Mouse (Mus musculus) large intestine, adult 2 months (tissue): Measurements from ENCODE around the gene Cox14. TPM values are rescaled to one million over a fixed set of nuclear protein-coding genes. Genes with fewer than 3 reads are reported as not detected.
A peak's percentile ranks its signal among the peaks of the same experiment; 100 is the strongest.
"Not testable (repeated sequence)": the region's sequence is repeated elsewhere in the genome, so short reads cannot be mapped to it uniquely, and the experiment has no call there.

Source experiments
- DNase-seq: peaks from one replicate; pipeline ENCODE4 v3.0.0-alpha.2; 2012; ENCODE audit warnings: low read depth, low spot score
- WGBS: fragments of 180-500 bp; shearing (Covaris S2); methylation state at CpG from one replicate; pipeline ENCODE4 v1.1.7; 2018; 5-methylcytosine and 5-hydroxymethylcytosine counted together
- polyA plus RNA-seq: library from polyadenylated mRNA; depleted of rRNA; stranded (reverse); fragments of >200 nt; gene quantifications from 2 replicates; pipeline ENCODE4 v1.2.3, GENCODE M21; 2012; rRNA removed

Gene Cox14
- 246 and 278 TPM in 2 replicates for polyA plus RNA-seq

DNA sequence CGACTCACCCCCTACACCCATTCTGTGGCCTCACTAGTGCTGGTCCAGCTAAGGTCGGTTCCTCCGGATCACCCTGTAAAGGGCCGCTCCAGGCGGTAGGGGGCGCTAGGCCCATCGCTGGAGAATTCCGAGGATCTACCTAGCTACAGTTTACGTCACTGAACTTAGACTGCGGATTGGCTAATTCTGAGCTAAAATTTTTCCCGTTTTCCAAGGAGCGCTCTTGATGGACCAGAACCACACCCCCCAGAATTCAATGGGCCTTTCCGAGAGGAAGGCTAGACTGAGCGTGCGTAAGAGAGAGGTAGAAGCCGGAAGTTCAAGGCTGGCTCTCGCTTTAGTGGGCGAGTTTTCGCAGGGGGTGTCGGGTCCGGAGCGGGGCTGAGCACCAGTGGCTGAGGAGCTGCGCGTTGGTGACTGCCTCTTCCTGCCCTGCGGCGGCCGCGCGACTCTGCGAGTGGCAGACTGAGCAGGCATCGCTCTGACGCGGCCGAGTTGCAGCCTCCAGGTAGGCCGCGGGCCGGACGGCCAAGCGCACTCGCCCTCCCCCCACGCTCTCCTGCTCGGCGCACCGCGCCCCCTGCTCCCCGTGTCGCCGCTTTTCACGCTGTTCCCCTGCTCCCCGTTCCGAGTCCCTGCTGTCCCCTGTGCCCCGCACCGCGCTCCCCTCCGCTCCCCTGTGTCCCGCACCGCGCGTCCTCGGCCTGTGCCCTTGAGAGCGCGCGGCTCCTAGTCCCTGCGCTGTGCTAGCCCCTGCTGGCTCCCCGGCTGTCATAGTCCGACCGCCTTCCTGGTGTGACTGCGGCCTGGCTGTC lies at the start of gene Cox14:
Gene Cox14, plus strand, starts transcription at position 278 of the 815 bp plus-strand sequence.
- under 1% methylated on average over 68 of the region's 68 CpGs for WGBS
- peak; percentile 99 for DNase-seq

DNA sequence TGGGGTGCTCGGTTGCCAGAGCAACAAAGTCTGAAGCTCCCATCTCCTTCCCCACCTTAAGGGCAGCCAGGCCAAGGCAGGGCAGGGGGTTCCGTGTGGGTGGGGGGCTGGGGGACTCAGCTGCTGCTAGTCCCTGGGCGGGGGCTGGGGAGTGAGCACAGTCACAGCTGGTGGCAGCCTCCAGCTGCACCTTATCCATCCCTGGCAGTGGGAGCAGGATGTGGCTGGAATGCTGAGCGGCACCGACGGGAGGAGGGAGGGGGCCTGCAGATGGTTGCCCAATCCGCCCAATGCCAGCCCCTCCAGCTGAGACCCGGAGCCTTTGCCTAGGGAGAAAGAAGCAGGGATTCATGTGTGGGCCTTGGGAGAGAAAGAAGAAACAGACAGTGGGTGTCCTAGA lies 48.3 kb upstream of the Cox14 start:
- 70% methylated on average over 8 of the region's 8 CpGs for WGBS
- no peak for DNase-seq

DNA sequence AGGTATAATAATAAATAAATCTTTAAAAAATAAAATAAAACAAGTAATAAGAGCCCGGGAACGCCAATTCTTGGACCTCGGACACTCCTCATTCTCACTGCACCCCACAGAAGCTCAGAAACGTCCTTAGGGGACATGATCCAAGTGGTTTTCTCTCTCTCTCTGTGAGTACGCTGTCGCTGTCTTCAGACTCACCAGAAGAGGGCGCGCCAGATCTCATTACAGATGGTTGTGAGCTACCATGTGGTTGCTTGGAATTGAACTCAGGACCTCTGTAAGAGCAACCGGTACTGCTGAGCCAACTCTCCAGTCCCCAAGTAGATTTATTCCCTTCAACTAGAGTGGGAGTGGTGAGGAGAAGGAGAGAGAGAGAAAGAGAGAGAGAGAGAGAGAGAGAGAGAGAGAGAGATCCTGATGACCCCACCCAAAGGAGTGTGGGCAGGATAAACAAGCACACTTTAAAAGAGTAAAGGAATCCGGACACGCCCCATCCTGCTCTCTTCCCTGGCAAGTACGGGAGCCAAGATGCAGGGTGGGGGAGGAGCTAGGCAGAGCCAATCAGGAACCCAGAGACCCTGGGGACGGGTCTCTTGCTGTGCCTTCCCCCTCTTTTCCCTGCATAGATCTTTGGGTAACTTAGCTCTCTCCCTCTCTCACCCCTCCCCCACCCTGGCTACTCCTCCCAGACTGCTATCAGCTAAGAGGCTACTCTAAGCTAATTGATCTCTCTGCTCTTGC lies 47.2 kb upstream of the Cox14 start:
- WGBS = 14% methylated on average over 13 of the region's 13 CpGs
- DNase-seq = no peak

DNA sequence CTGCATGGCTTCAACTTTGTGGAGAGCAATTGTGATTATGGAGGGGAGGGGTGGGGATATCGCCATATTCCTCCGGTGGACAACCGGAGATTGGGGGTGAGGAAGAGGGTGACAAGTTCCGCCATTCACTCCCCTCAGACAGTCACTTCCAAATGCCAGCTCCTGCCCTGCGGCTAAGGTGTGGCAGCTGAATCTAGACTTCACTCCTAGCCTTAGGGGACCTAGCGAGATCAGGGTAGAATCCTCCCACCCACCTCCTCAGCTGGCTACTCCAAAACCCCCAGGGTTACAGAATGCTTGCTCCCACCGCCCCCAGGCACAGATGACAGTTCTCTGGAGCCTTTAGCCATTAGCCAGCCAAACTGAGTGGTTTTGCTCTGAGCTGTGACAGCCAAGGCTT lies 46.4 kb upstream of the Cox14 start:
- 61% methylated on average over 7 of the region's 7 CpGs for WGBS
- DNase-seq = no peak

DNA sequence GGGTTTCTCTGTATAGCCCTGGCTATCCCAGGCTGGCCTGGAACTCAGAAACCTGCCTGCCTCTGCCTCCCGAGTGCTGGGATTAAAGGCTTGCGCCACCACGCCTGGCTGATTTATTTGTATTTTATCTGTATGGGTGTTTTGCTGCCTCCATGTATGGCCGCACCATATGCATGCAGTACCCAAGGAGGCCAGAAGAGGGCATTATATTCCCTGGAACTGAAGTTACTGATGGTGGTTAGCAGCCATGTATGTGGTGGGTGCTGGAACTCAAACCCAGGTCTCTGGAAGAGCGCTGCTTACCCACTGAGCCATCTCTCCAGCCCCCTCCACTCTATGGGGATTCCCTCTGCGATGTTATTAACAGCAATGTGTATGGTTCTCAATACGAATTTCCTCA lies 42.5 kb upstream of the Cox14 start:
- 87% methylated on average over 7 of the region's 7 CpGs for whole genome bisulfite sequencing
- DNase-seq = no peak

DNA sequence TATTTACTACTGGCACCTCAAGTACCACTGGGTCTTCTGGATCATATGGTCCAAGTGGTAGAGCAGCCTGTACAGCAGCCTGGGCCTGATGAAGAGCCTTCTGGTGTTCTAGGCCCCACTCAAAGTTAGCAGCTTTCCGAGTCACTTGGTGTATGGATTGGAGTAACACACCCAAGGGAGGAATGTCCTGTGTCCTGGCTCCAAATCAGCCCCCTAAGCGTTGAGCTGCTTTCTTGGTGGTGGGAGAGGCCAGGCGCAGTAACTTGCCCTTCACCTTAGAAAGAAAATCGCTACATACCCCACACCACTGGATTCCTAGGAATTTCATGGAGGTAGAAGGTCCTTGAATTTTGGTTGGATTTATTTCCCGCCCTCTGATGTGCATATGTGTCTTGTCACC lies 41.3 kb upstream of the Cox14 start:
- DNase-seq = no peak
- 90% methylated on average over 5 of the region's 5 CpGs for WGBS

DNA sequence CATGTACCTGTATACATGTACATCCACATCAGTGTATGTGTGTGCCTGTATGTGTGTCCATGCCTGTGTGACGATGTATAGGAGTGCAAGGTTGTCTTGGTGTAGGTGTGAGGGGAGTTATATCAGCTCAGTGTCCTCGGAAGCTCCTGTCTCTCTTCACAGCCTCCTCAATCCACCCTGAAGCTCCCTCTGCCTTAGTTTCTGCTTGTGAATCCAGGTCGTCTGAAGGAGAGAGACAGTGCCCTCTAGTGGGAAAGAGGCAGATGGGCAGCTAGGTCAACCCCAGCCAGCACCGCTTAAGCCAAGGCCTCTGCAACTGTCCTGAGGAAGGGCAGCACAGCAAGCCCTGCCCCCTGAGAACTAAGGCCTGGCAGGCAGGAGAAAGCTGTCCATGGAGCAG lies 36.7 kb upstream of the Cox14 start:
- DNase-seq = no peak
- 7% methylated on average over 4 of the region's 4 CpGs for WGBS

DNA sequence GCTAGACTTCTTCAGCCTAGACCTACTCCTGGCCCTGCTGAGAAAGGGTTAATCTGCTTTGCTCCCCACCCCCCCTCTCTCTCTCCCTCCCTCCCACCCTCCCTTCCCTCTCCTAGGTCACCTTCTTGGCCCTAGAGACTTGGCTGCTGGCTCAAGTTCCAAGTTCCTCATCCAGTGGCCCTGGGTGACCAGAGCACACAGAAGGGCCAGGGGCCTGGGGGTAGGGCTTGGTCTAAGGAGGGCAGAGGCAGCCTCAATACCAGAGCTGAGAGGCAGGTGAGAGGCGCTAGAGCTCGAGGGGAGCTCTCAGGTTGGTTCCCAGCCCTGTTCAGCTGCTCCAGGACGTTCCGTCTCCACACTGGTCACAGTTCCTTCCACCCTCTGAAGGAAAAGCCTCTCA lies 34.5 kb upstream of the Cox14 start:
- 35% methylated on average over 4 of the region's 4 CpGs for WGBS
- no peak for DNase-seq

DNA sequence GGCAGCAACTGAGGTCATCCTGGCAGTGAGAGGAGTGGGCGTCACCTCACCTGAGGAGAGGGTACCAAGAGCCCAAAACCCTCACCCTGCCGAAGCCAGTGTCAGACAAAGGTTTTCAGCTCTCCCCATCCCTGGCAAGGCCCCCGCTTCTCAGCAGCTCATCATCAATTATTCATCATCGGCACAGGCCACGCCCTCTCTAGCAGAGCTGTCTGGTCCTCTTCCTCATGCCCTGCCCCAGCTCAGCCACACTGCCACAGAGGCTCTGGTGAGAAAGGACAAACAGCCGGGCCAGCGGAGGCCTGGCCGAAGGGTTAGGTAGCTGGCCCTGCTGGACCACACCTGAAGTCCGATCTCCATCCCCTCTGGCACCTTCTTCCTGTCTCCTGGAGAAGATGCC lies 33.4 kb upstream of the Cox14 start:
- 48% methylated on average over 9 of the region's 9 CpGs for WGBS
- no peak for DNase-seq

DNA sequence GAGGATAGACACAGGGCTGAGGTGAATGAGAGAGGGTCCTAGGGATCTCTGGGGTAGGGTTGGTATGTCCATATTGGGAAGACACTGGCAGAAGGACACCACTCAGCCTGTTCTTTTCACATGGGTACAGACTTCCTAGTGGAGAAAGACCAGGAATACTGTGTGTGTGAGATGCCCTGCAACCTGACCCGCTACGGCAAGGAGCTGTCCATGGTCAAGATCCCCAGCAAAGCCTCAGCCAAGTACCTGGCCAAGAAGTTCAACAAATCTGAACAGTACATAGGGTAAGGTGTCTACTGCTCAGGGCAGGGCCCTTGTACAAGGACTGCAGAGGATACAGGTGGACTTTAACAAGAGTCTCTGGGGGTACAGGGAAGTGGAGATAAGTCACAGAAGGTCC lies 28.1 kb upstream of the Cox14 start:
- 27% methylated on average over 2 of the region's 2 CpGs for WGBS
- no peak for DNase-seq

DNA sequence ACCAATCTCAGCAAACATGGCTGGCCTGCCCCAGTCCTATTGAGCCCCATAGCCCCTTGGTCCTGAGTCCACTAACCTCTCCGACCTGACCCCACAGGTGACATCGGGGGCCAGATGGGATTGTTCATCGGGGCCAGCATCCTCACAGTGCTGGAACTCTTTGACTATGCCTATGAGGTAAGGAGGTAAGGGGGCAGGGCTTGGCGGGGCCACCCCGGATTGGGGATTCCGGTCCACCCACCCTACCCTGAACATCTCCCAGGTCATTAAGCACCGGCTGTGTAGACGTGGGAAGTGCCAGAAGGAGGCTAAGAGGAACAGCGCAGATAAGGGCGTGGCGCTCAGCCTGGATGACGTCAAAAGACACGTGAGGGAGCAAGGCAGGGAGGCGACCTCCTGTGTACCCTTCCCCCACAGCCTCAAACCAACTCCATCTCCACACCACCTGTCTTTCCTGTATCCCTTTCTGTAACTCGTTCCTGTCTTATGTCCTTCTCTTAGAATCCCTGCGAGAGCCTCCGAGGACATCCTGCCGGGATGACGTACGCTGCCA lies 26.8 kb upstream of the Cox14 start:
- 39% methylated on average over 20 of the region's 20 CpGs for WGBS
- DNase-seq = no peak

DNA sequence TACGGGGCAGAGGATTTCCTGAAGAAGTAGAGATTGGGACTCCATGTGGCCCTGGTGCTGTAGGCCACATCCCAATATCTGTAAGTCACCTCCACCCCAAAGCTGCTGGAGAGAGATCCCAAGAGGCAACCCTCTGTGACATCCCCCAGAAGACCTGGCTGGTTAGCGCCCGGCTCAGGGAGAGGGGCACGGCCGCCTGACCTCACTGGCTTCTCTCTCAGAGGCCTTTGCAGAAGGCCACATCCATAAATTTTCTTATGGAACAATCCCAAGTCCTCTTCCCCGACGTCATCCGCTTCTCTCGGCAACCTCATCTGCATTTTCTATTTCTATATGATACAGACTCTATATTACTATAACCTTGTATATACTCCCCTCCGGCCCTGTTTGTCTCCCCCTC lies 25.7 kb upstream of the Cox14 start:
- no peak for DNase-seq
- WGBS = 69% methylated on average over 10 of the region's 10 CpGs

DNA sequence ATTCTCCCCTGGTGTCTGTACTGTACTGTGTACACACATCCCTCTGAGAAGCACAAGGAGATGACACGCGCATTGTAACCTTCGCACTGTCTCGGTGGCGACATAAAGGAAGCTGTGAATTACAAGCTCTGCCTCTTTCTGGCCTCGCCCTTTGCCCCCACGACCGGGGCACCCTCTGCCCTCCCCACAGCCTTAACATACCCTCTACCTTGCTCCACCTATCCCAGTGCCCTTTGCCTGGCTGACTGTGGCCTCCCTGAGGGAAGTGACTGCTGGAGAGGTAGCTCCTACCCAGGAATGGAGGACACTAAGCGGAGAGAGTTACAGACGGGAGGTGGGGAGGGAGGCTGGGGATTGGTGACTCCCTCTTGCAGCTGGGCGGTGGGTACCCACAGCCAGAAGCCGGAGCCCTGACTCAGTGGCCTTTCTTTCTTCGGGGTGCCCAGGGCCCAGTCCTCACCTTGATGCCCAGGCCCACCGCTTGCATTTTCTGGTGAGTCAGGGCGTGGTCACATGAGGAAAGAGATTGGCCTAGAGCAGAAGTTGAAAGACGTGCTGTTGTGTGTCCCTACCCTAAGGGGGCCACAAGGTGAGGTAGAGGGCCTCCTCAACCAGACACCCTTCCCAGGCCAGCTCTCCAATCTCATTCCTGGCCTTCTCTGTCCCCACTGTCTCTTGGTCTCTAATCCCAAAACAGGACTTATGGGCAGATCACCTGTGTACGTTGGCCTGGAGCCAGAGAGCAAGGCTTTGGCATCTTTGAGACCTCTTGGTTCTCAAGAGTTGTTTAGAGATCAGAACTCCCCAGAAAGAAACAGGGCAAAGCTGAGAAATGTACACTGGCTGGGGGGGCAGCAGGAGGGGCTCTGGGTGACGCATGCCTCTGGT lies 25.0 kb upstream of the Cox14 start:
- no peak for DNase-seq
- WGBS = 47% methylated on average over 18 of the region's 18 CpGs

DNA sequence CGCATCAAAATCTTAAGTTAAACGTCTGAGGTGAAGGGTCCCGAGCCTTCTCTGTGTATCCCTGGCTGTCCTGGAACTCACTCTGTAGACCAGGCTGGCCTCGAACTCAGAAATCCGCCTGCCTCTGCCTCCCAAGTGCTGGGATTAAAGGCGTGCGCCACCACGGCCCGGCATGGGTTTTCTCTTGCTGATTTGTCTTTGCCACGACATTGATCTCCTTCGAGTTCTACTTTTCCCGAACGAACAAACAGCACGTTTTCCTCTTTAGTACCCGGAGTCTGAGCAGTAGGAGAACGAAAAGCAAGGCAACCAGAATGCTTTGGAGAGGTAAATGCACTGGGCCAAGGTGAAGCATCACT lies 23.8 kb upstream of the Cox14 start:
- WGBS = 34% methylated on average over 16 of the region's 16 CpGs
- DNase-seq = not testable (repeated sequence)

DNA sequence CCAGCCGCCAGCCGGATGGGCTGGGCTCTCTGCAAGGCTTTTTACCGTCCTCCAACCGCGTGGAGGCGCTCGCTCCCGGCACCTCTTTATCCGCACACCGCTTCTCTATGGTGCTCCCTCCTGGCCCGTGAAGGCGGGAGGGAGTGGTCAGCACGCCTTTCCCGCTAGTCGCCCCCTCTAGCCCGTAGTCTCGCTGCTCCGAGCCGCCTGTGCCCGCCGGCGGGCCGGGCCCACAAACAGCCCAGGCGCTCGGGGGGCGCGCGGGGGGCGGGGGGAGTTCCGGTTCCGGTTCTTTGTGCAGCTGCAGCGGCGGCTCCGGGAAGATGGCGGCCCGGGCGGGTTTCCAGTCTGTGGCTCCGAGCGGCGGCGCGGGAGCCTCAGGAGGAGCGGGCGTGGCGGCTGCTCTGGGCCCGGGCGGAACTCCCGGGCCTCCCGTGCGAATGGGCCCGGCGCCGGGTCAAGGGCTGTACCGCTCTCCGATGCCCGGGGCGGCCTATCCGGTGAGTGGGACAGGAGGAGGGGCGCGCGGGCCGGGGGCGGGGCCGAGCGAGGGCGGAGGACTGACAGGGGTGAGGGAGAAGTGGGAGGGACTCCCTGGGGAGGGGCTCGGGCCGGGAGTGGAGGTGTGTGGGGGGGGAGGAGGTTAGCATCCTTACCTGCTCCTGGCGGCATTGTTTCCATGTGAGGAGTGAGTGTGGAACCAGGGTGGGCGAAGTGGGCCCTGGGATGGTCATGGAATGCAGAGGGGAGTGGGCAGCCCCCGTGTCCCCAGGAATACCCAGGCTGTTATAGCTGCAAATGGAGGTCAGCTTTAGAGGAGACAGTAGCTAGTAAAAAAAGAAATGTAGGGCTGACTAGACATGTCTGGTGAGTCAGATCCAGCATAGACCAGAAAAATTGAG lies 23.2 kb upstream of the Cox14 start, which contains the start of gene Smarcd1:
Gene Smarcd1, plus strand, starts transcription at position 131 of the 902 bp plus-strand sequence.
- no peak for DNase-seq
- WGBS = under 1% methylated on average over 65 of the region's 71 CpGs

DNA sequence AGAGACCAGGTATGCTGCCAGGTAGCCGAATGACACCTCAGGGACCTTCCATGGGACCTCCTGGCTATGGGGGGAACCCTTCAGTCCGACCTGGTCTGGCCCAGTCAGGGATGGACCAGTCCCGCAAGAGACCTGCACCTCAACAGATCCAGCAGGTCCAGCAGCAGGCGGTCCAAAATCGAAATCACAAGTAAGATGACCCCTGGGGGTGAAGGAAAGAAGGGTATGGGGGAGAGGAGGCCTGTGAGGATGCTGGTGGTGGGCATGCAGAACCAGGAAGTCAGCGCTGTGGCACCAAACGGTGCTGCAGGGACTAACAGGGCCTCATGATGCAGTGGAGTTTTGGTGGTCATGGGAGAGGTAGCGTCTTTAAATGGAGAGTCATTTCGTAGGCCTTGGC lies 22.3 kb upstream of the Cox14 start:
- WGBS = 77% methylated on average over 9 of the region's 9 CpGs
- no peak for DNase-seq

DNA sequence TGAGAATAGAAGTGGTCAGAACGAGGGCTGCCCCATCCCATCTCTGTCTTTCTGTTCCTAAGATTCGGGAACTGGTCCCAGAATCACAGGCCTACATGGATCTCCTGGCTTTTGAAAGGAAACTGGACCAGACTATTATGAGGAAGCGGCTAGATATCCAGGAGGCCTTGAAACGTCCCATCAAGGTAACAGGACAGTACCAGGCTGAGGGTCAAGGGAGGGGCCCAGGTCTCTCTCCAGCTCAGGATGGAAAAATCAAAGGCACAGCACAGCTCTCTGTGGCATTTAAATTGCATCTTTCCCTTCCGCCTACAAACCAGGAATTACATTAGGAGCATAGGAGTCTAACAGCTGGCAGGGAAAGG lies 21.8 kb upstream of the Cox14 start:
- WGBS = 77% methylated on average over 5 of the region's 5 CpGs
- no peak for DNase-seq

DNA sequence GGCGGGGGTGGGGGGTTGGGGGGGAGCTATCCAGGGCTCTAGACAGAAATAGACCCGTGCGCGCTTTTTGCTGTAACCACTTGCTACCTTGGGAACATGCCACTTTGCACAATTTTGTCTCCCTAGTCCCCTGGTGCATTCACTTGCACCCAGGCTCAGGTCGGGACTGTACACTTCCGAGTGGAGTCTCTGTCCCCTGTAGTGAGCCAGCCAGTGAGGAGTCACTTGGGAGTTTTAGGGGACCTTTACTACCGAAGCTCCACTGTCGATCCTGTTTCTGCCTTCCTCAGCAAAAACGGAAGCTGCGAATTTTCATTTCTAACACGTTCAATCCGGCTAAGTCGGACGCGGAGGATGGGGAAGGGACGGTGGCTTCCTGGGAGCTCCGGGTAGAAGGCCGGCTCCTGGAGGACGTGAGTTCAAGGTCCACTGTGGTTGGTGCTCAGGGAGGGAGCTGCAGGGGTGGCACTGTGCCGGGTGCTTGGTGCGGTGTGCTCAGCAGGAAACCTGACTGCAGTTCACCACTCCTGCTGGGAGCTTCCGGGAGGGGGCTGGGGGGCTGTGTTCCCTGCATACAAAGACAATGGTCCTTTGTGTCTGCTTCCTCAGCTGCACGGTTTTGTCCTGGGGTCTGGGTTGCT lies 21.3 kb upstream of the Cox14 start:
- 44% methylated on average over 23 of the region's 23 CpGs for WGBS
- DNase-seq = no peak

DNA sequence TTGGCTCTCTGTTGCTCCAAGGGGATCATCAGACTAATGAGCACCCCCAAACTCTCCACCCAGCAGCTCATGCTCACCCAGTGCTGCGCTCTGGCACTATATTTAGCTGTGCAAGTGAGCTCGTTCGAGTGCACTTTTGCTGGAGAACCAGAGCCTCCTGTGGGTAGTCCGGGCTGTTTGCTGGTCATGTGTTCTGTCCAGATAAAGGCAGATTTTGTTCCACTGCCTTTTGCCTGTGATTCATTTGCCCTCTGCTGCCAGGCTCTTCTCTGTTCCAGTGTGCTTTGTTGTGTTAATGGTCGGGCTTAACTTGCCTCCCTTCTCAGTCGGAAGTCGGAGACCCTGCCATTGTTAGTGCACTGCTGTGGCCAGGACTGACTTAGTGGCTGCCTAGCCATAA lies 20.5 kb upstream of the Cox14 start:
- WGBS = 83% methylated on average over 7 of the region's 7 CpGs
- no peak for DNase-seq
